Mouse (Mus musculus) forebrain, postnatal 0 days (tissue): ENCODE measurements at regions not wholly inside any gene's neighbourhood (a gene's known extent, or its start where the extent isn't known, plus 50 kb on each side); places are given as distances from the start of the nearest gene placed in this dataset.

ENCODE experiments used
- ATAC-seq: fragments of 200-750 bp; cut with Nextera tagmentation; 2 replicates; pipeline ENCODE4 v1.8.0; 2017; ENCODE audit warnings: mild to moderate bottlenecking, moderate library complexity
- DNase-seq: peaks from one replicate; pipeline ENCODE4 v3.0.0-alpha.2; 2015
- H3K27ac ChIP-seq: fragments of 300-500 bp; sonication (generic); 2 replicates; pipeline ENCODE4 v1.5.1; 2014; ENCODE audit warnings: low read depth, mild to moderate bottlenecking, antibody characterized with exemption, low read length, moderate library complexity, mixed read lengths
- H3K27me3 ChIP-seq: fragments of 300-500 bp; sonication (generic); 2 replicates; pipeline ENCODE4 v1.6.1; 2014; ENCODE audit warnings: mild to moderate bottlenecking, low read length, mixed read lengths; ENCODE audit not compliant: insufficient read depth
- H3K36me3 ChIP-seq: fragments of 300-500 bp; sonication (generic); 2 replicates; pipeline ENCODE4 v1.6.1; 2014; ENCODE audit warnings: mild to moderate bottlenecking, moderate library complexity; ENCODE audit not compliant: insufficient read depth
- H3K4me1 ChIP-seq: fragments of 300-500 bp; sonication (generic); 2 replicates; pipeline ENCODE4 v1.6.1; 2014; ENCODE audit warnings: antibody characterized with exemption; ENCODE audit not compliant: insufficient read depth
- H3K4me2 ChIP-seq: fragments of 300-500 bp; sonication (generic); 2 replicates; pipeline ENCODE4 v1.6.1; 2014; ENCODE audit warnings: low read depth, mild to moderate bottlenecking, moderate library complexity
- H3K4me3 ChIP-seq: fragments of 300-500 bp; sonication (generic); 2 replicates; pipeline ENCODE4 v1.5.1; 2014; ENCODE audit warnings: low read depth, low read length, mixed read lengths
- H3K9ac ChIP-seq: fragments of 300-500 bp; sonication (generic); 2 replicates; pipeline ENCODE4 v1.6.1; 2014; ENCODE audit warnings: mild to moderate bottlenecking
- H3K9me3 ChIP-seq: fragments of 300-500 bp; sonication (generic); 2 replicates; pipeline ENCODE4 v1.6.1; 2016; ENCODE audit warnings: low read length
- CTCF ChIP-seq: sonication (generic); IDR thresholded peaks from 2 replicates; pipeline ENCODE4 v1.5.1; 2016; ENCODE audit warnings: antibody characterized with exemption, control low read depth, low read depth
- WGBS: fragments of 180-500 bp; shearing (Covaris S2); extraction: QIAGEN DNeasy Blood & Tissue Kit; methylation state at CpG from one replicate; pipeline ENCODE4 v1.1.7; 2014; 5-methylcytosine and 5-hydroxymethylcytosine counted together

GRCm38 (mm10) chr14:107727234-107727633 lies 1186.7 kb downstream of the Slitrk1 start:
- Histone ChIP-seq H3K27me3 (no peaks in the 10 kb centered on the region), H3K9me3 (no peaks in the 10 kb centered on the region), H3K36me3 (no peaks in the 10 kb centered on the region), H3K4me3 (no peak overlapping the region), H3K9ac (no peak overlapping the region), H3K27ac (no peak overlapping the region), H3K4me1 (no peaks in the 10 kb centered on the region), H3K4me2 (no peak overlapping the region)
- DNase-seq (no peak), ATAC-seq (no peak)
- 76% methylated on average over 3 of the region's 3 CpGs for WGBS
- TF ChIP-seq CTCF = no peak

GRCm38 (mm10) chr14:107688349-107688748 lies 1225.6 kb downstream of the Slitrk1 start:
- Histone ChIP-seq H3K4me2 (no peak overlapping the region), H3K4me3 (no peak overlapping the region), H3K9ac (no peak overlapping the region), H3K27me3 (no peaks in the 10 kb centered on the region), H3K9me3 (no peaks in the 10 kb centered on the region), H3K4me1 (no peaks in the 10 kb centered on the region), H3K36me3 (no peaks in the 10 kb centered on the region), H3K27ac (no peak overlapping the region)
- ATAC-seq (no peak), DNase-seq (no peak)
- no peak for TF ChIP-seq CTCF

- Histone ChIP-seq H3K4me3 (no peak overlapping the region), H3K9me3 (no peaks in the 10 kb centered on the region), H3K27ac (no peak overlapping the region), H3K4me1 (no peaks in the 10 kb centered on the region), H3K9ac (no peak overlapping the region), H3K36me3 (no peaks in the 10 kb centered on the region), H3K4me2 (no peak overlapping the region), H3K27me3 (no peaks in the 10 kb centered on the region)
- DNase-seq (peak; percentile 76), ATAC-seq (peak; percentile 96)
- WGBS = 75% methylated on average over 3 of the region's 3 CpGs
- TF ChIP-seq CTCF = no peak
These were observed 1226.5 kb downstream of the Slitrk1 start for GRCm38 (mm10) chr14:107687261-107688019.

- Histone ChIP-seq H3K27ac (no peak overlapping the region), H3K9ac (no peak overlapping the region), H3K4me2 (no peak overlapping the region), H3K4me3 (no peak overlapping the region), H3K9me3 (no peaks in the 10 kb centered on the region), H3K4me1 (no peaks in the 10 kb centered on the region), H3K36me3 (no peaks in the 10 kb centered on the region), H3K27me3 (no peaks in the 10 kb centered on the region)
- 40% methylated on average over 3 of the region's 3 CpGs for WGBS
- ATAC-seq (no peak), DNase-seq (no peak)
- no peak for TF ChIP-seq CTCF
These were observed 1257.4 kb downstream of the Slitrk1 start for GRCm38 (mm10) chr14:107656595-107656994.

- TF ChIP-seq CTCF = no peak
- H3K27me3 ChIP-seq = no peaks in the 10 kb centered on the region
- H3K4me1 ChIP-seq = no peaks in the 10 kb centered on the region
- DNase-seq (no peak), ATAC-seq (no peak)
- H3K4me2 ChIP-seq = no peak overlapping the region
- H3K4me3 ChIP-seq = no peak overlapping the region
- WGBS = 96% methylated on average over 5 of the region's 5 CpGs
- H3K36me3 ChIP-seq = no peaks in the 10 kb centered on the region
- no peak overlapping the region for H3K9ac ChIP-seq
- H3K9me3 ChIP-seq = no peaks in the 10 kb centered on the region
- no peak overlapping the region for H3K27ac ChIP-seq
These were observed 1298.5 kb downstream of the Slitrk1 start for GRCm38 (mm10) chr14:107615466-107615865.

GRCm38 (mm10) chr14:107614348-107614747 lies 1299.6 kb downstream of the Slitrk1 start:
- Histone ChIP-seq H3K4me1 (no peaks in the 10 kb centered on the region), H3K9me3 (no peaks in the 10 kb centered on the region), H3K9ac (no peak overlapping the region), H3K27ac (no peak overlapping the region), H3K4me3 (no peak overlapping the region), H3K4me2 (no peak overlapping the region), H3K27me3 (no peaks in the 10 kb centered on the region), H3K36me3 (no peaks in the 10 kb centered on the region)
- WGBS = 17% methylated on average over 1 of the region's 1 CpGs
- TF ChIP-seq CTCF = no peak
- ATAC-seq (no peak), DNase-seq (no peak)

GRCm38 (mm10) chr14:107603198-107603597 lies 1310.8 kb downstream of the Slitrk1 start:
- WGBS = 66% methylated on average over 1 of the region's 1 CpGs
- TF ChIP-seq CTCF = no peak
- peaks cover 9% of the 10 kb centered on the region; the same call in 1 of the 2 replicates for H3K9me3 ChIP-seq
- H3K4me3 ChIP-seq = no peak overlapping the region
- H3K4me2 ChIP-seq = no peak overlapping the region
- DNase-seq (no peak), ATAC-seq (no peak)
- no peak overlapping the region for H3K27ac ChIP-seq
- no peaks in the 10 kb centered on the region for H3K27me3 ChIP-seq
- H3K36me3 ChIP-seq = no peaks in the 10 kb centered on the region
- no peaks in the 10 kb centered on the region for H3K4me1 ChIP-seq
- H3K9ac ChIP-seq = no peak overlapping the region
